Mouse (Mus musculus): ENCODE results near the gene C1qtnf3.
A peak's percentile ranks its signal among the peaks of the same experiment; 100 is the strongest.
"Not testable (repeated sequence)": the region's sequence is repeated elsewhere in the genome, so short reads cannot be mapped to it uniquely, and the experiment has no call there.

Gene C1qtnf3

DNA sequence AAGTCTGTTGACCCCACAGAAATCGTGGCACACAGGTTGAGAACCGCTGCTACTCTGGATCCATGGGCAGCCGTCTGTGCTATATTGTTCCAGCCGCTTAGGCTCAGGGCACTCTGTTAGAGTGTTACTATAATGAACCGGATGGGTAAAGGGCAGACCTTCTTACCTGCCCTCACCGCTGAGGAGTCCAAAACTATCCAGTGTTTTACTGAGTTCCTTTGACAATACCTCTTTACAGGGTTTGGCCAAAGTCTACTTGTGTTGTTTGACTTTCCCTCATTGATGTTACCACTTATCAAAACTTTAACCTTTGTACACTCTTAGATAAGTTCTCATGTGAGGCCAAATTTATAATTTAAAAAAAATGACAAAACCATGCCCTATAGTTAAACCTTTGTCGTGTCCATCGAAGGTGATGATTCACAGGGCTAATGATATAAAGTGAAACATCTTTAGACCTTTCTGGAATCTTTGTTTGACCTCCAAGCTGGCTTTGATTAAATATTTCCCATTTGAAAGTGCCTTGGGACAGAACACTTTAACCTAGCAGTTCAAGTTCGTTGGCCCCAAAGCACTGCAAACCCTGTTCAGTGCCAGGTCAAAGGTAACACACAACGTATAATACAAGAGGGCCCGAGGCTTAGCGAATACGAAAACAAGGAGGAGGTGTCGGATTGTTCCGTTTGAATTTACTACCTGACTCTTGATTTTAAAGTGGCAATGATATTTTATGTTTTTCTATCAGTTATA is 7.3 kb downstream of the C1qtnf3 start:
- DNase-seq (ENCODE audit: low spot score in 2 of 2), result no peak

DNA sequence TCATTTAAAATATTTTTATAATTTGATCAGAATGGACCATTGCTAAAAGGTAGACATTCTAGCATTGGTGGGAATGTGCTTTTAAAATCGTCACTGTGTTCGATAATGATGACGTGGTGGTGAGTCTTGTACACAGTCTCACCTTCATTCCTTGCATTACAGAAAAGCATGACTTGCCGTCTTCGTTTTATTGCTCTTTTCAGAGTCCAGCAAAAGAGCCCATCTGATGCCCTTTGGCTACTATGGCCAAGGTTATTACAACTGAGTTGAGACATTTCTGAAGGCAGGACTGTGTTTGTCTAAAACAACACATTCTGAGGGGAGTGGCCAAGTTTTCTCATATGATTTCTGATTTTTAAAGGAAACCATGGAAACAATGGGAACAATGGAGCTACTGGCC is 8.1 kb downstream of the C1qtnf3 start:
- no peak for DNase-seq (ENCODE audit: low spot score in 2 of 2)

DNA sequence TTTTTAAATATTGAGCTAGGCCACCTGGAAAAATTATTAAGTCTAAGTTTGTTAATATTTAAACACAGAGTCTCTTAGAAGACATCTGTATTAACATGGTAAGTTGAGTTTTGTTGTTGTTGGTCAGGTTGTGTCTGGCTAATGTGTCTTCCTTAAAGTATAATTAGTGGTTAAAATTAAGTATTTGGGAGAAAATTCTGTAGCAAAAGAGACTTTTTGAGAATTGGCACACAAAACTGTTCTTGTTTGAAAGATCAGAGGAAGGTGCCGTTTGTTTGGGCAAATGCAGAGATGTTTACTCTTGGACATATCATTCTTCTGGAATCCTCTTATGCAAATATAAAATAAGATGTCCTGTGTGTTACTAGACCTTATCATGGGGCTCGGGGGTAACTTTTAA is 10.5 kb downstream of the C1qtnf3 start:
- DNase-seq (ENCODE audit: low spot score in 2 of 2), result no peak

DNA sequence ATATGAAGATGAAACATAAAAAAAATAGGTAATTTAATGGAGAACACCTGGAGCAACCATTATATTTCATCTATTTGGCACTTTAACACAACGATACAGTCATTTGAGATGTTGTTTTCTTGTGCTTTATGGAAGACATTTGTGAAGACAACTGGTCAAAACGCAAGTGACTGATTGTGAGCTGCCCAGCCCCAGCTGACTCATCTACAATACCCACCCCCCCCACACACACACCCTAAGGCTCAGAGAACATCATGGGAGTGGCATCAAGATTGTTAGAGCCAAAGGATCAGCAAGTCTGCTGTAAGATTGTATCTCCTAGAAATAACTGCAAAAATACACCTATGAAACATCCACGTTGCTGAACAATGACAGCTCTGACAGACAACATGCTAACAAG is 17.3 kb downstream of the C1qtnf3 start:
- DNase-seq (ENCODE audit: low spot score in 2 of 2), result no peak

DNA sequence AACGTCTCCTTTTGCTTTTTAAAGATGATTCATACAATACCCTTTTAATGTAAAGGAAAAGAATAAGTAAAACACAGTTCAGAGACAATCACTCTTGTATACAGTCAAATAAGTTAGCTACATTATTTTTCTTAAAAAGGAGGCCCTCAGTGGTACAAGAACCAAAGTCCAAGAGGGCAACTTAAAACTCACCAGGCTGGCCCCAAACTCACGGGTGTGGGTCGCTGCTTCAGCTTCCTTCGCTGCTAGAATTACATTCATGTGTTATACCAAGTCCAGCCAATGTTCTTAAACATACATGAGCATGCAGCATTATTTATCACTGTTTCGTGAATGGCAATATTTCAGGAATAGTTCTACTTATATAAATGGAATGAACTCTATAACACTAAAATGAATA is 18.6 kb downstream of the C1qtnf3 start:
- no peak for DNase-seq (ENCODE audit: low spot score in 2 of 2)

DNA sequence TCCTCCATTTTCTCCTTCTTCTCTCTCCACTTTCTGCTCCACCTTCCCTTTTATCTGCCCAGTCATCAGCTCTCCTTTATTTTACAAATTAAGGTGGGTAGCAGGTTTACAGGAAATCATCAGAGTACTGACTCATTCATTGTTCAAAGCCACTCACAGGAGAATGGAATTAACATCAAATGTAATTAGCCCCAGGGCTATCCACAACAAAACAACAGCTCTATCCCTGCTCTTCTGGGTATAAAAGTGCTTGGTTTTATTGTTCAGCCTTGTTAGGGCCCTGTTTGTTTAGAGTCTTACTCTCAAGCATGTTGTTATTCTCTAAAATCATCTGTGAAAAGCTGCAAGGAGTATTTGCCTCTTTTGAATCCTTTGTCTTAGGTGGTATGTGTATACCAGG is 25.0 kb downstream of the C1qtnf3 start:
- no peak for DNase-seq (ENCODE audit: low spot score in 2 of 2)

- DNase-seq (ENCODE audit: low spot score in 2 of 2), result no peak
Observed at GRCm38 (mm10) chr15:10980712-10981111, 28.6 kb downstream of the C1qtnf3 start.

DNA sequence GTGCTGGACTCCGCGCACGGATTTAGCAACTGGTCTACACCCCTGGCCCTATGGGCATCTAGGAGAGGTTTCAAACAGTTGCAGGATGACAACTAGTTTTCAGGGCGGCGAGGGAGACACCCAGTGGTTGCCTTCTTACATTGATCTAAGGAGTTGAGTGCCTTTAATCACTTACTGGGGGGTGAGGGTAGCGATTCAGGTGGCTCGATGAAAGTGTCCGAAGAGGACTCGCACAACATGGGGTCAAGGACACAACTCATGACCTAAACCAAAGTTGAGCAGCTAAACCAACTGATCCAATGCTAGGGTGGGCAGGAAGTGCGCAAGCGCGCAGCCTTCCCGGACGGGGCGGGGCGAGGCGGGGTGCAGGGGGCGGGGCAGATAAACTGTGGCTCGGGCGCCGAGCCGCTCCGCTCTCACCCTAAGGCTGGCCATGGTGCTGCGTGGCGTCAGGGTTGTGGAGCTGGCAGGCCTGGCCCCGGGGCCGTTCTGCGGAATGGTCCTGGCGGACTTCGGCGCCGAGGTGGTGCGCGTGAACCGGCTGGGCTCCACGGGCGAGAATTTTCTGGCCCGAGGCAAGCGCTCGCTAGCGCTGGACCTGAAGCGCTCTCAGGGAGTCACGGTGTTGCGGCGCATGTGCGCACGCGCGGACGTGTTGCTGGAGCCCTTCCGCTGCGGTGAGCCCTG is 29.4 kb downstream of the C1qtnf3 start, which contains the start of gene Amacr:
Amacr (plus strand) TSS at position 380 of the 687 bp plus-strand sequence.
- peak; percentile 89 to 94 for DNase-seq (ENCODE audit: low spot score in 2 of 2)

DNA sequence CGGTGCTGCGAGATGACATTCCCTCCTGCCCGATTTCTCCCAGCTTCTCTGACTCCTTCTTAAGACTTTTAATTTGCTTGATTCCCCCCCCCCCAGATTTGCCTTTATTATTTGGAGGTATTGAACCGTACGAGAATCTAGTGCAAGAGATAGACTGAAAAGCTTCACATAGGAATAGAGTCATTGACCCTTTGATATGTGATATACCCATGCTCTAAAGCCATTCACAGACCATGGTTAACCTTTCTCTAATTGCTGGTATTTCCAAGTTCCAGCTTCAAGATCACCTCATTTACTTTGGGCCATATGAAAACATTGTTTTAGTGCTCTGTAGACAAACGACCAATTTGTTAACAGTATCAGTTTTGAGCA is 29.9 kb downstream of the C1qtnf3 start:
- DNase-seq (ENCODE audit: low spot score in 2 of 2), result peak in 1 of 2 experiments; percentile 7

GRCm38 (mm10) chr15:10985756-10986155 is 33.6 kb downstream of the C1qtnf3 start:
- no peak for DNase-seq (ENCODE audit: low spot score in 2 of 2)

DNA sequence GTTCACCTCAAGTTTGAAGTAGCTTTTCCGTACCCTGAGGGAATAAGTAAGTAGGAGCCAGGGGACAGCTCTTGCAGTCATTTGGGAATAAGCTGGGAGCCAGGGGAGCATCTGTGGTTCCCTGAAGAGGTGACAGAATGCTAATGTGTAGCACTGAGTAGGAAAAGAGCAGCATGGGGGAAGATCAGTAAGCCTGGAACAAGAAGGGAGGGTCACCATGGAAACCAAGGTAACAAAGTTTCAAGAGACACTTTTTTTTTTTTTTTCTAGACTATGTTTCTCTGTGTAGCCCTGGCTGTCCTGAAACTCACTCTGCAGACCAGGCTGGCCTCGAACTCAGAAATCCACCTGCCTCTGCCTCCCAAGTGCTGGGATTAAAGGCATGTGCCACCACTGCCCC is 34.3 kb downstream of the C1qtnf3 start:
- DNase-seq (ENCODE audit: low spot score in 2 of 2), result not testable (repeated sequence)

DNA sequence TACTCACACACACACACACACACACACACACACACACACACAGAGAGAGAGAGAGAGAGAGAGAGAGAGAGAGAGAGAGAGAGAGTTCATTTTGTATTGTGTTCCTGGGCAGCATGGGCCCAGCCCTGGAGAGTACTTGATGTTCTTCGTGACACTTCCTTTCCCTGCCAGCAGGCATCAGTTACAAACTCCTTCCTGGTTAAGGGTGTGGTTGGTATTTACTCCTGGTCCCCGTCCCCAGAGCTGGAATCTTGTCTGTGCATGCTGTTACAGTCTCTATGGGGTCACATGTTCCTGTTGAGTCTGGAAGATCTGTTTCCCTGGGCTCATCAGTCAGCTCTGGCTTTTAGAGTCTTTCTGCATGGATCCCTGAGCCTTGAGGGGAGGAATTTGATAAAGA is 38.3 kb downstream of the C1qtnf3 start:
- DNase-seq (ENCODE audit: low spot score in 2 of 2), result no peak

DNA sequence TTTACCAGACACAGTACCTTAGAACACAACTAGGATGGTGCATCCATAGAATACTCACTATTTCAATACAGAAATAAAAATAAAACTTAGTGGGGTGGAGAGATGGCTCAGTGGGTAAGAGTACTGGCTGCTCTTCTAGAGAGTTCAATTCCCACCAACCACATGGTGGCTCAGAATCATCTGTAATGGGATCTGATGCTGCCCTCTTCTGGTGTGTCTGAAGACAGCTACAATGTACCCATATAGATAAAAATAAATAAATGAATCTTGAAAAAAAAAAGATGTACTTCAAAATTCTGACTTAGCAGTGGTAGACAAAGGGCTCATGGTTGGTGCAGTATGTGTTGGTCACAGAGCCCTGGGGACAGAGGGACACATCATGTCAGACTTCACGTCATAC is 39.4 kb downstream of the C1qtnf3 start:
- peak in 1 of 2 experiments; percentile 12 for DNase-seq (ENCODE audit: low spot score in 2 of 2)

DNA sequence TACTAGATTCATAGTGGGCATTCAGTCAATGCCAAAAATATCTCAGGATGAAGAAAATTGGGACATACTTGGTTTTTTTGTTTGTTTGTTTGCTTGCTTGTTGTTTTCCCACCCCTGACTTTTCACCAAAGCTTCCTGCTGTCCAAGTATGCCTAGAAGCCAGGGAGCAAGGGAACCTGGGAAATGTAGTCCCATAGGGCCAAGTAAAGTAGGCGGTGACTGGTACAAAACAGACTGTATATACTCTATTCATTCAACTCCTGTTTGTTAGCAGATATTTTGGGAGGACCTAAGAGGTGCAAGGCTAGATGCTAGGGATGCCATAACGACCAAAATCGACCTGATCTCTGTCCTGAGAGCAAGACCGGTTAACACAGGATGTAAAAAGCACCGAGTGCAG is 47.7 kb downstream of the C1qtnf3 start:
- no peak for DNase-seq (ENCODE audit: low spot score in 2 of 2)

GRCm38 (mm10) chr15:11000421-11000820 is 48.3 kb downstream of the C1qtnf3 start, which contains the start of gene Slc45a2:
Slc45a2 (plus strand) TSS chr15:11000721.
- no peak for DNase-seq (ENCODE audit: low spot score in 2 of 2)

DNA sequence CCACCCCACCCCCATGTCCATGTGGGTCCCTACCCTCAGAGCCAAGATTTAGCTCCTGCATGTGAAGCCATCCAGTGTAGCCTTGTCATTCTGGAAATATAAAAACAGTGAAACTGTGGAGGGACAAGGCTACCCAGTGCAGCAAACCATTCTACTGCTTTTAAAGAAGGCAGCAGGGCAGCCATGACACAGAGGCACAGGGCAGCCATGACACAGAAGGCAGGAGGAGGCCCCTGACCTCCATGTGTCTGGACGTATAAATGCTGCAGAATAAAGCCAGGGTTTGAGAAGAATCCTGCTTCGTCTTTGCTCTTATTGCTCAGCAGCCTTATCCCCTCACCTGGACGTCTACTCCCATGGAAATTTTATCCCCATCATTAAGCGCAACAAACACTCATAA is 51.7 kb downstream of the C1qtnf3 start:
- DNase-seq (ENCODE audit: low spot score in 2 of 2), result no peak

- DNase-seq (ENCODE audit: low spot score in 2 of 2), result no peak
Observed at GRCm38 (mm10) chr15:11004646-11005045, 52.5 kb downstream of the C1qtnf3 start.

GRCm38 (mm10) chr15:11008756-11009155 is 56.6 kb downstream of the C1qtnf3 start:
- peak in 1 of 2 experiments; percentile 22 for DNase-seq (ENCODE audit: low spot score in 2 of 2)

GRCm38 (mm10) chr15:11010976-11011548 is 58.9 kb downstream of the C1qtnf3 start:
- no peak for DNase-seq (ENCODE audit: low spot score in 2 of 2)

GRCm38 (mm10) chr15:11014931-11015330 is 62.8 kb downstream of the C1qtnf3 start:
- DNase-seq (ENCODE audit: low spot score in 2 of 2), result no peak

- DNase-seq (ENCODE audit: low spot score in 2 of 2), result no peak
Observed at GRCm38 (mm10) chr15:11026801-11027561, 74.8 kb downstream of the C1qtnf3 start.

Measured in right cerebral cortex, adult 2 months (tissue).